Mouse (Mus musculus) cerebellum, postnatal 25 days (tissue): ENCODE results near the gene Apex1.
"Not testable (repeated sequence)": the region's sequence is repeated elsewhere in the genome, so short reads cannot be mapped to it uniquely, and the experiment has no call there.

Experiments used
- DNase-seq, 2 experiments: peaks; one replicate each; pipeline ENCODE4 v3.0.0; 2021; ENCODE audit warnings: mixed read lengths in 2 of 2

Gene Apex1

DNA sequence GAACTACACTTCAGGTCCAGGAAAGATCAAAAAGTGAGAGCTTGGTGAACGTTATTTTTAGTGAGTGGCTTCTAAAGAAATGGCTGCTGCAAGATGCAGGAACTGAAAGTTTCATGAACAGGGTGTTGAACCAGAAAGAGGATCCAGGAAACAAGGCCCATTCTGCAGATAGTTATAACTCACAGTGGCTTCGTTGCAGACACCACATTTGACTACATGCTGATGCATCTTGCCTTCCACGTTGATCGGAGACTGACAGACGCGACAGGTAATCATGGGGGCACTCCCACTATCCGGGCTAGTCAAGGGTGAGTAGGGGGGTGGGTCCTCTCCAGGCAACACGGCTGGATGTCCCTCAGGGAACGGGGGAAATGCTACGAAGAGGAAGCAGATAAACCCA, 5.2 kb downstream of the Apex1 start:
- no peak for DNase-seq

DNA sequence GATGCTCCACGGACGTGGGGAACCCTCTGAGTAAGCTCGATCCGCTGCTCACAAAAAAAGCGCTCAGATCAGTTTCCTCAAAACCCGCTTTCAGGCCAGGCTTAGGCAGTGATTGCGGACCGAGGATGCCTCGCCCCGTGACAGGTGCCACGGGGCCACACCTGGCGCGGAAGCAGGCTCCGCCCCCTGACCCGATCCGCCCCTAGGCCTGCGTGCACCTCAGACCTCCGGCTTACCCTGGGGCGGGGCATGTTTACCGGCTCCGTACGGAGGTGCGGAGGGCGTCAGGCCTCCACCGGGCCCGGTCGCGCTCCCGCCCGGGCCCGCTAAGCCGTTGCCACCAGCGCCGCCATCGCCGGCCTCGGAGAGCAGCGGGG, 5.6 kb downstream of the Apex1 start:
- DNase-seq, result peak in 1 of 2 experiments; percentile 85

DNA sequence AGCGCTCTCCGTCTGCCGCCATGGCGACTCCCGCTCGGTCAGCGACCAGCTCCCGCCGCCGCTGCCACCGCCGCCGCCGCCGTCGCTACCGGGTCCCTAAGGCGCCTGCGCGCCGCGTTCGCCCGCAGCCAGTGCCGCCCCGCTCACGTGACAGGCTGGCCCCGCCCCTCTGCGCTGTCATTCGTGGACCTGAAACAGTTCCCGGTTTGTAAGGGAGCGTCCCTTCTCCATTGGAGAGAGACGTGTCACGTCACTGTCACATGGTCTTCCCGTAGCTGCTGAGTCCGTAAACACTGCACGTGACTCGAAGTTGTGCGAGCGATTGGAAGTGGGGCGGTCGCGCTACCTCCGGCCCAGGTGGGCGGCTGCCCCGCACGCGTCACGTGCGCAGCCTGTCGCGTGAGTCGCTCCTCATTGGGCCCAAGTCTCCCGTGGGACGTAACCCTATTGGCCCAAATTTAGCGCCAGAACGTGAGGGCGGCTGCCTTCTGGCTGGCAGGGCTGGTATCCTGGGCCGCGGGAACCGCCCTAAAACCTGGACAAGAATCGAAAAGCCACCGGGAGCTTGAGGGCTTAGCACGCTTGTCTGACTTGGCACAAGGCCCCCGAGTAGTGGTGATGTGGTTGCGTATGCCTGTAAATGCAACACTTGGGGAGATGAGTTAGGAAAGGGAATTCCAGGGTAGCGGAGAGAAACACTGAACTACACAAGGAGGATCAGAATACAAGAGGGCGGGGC, 6.2 kb downstream of the Apex1 start, which contains the start of the genes Pip4p1 and Pnp:
Pip4p1 (minus strand) TSS at position 103 of the 739 bp plus-strand sequence.
Pnp (plus strand) TSS at position 329 of the 739 bp plus-strand sequence.
- peak; percentile 99 to 100 for DNase-seq

DNA sequence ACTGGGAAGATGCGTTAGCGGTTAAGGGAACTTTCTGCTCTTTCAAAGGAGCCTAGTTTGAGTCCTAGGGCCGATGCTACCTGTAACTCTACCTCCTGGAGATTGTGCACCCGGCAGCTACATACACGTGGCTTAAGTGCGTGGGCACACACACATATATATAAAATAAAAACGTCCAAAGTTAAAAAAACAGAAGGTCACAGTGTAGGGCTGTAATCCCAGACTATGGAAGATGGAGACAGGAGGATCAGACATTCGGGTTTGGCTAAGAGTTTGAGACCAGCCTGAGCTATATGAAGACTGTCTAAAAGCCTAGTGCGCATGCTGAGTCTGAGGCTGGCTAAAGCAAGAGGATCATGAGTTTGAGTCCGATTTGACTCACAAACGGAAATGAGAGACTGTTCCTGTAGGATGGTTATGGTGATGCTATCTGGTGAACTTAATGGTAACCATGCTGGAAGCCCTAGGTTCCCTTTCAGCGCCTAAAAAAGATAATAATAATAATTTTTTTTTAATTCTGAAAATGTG, 6.8 kb downstream of the Apex1 start:
- DNase-seq, result no peak

DNA sequence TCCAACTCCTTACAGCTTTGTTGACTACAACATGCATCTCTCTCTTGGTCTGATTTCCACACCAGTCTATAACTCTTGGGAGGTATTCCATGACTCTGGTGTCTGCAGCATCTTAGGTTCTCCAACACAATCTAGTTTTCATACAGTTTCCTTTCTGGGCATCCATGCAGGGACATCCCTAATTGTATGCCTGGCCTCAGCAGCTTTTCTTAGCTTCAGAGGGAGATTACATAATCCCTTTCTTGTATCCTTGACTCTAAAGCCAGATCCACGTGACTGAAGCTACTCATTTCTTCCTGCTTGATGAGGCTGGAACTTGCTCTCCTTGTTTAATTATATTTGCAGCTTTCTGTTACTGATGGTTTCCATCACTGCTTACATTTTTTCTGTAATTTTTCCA, 11.9 kb downstream of the Apex1 start:
- DNase-seq, result no peak

DNA sequence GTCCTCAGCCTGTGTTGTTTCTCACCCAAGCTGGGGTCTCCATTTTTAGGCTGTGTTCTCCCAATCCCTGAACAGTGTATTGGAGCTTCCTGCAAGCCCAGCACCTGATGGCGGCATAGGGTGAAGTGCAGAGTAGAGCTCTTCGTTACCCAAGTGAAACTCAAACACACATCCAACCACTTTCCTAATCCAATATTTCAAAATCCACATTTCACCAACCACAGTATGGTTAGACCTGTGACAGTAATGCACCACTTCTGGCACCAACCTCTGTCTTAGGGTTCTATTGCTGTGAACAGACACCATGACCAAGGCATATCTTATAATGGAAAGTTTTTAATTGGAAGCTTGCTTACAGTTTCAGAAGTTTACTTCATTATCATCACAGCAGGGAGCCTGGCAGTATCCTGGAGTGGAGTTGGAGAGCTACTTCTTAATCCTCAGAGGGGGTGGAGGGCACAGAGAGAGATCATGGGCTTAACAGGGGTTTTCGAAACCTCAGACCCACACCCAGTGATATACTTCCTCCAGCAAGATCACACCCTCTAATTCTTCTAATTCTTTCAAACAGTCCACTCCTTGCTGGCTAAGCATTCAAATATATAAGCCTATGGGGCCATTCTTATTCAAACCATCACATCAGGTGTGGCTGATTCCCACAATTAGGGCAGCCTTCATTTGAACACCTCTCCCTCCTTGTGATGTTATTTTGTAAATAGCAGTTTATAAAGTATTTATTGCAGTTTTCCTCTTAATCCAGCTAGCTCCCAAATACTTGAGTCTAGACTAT, 13.5 kb downstream of the Apex1 start:
- no peak for DNase-seq

DNA sequence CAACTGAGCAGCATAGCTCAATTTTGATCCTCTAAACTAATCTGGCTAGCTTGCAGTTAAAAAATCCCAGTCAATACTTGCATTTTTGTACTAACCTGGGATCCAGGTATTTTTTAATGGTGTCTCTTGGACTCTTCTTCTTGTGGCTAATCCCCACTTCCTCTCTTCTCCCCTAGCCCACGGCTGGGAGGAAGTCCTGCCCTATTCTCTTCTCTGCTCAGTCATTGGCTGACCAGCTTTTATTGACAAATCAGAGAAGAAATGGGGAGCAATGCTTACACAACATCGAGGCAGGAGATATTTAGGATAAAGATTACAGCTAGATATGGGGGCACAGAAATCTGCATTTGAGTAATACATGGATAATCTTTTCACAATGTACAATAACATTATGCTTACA, 14.2 kb downstream of the Apex1 start:
- DNase-seq, result no peak

DNA sequence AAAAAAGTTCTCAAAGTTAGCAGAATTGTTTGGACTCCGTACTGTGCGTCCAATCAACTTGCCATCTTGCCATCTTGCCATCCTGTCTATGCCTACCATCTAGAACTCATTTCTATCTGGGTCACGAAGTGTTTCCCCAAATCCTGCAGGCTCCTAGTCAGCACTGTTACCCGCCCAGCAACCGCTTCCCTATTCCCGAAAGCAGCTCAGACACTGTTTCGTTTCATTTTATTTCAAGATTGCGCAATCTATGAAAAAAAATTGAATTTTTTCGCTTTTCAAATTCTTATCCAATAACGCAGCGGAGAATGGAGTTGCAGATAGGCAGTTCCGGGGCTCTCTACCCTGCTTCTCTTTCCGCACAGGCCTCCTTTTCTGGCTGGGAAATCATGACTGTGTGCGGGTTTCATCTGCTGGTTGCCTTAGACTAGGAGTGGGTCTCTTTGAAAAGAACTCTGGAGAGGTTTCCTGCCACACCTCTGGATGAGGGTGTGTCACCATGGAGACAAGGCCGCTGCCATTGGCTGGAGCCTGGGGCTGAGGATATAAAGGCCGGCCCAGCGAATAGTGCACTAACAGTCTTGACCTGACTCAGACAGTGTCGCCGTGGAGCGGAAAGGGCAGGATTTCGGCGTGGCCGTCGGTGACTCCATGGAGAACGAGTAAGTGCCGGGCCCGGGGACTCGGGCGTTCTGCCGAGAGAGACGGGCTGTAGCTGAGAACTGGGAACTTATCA, 19.3 kb downstream of the Apex1 start, which contains the start of gene Gm49342:
Gm49342 (plus strand) TSS at position 586 of the 736 bp plus-strand sequence.
- peak; percentile 93 to 95 for DNase-seq

DNA sequence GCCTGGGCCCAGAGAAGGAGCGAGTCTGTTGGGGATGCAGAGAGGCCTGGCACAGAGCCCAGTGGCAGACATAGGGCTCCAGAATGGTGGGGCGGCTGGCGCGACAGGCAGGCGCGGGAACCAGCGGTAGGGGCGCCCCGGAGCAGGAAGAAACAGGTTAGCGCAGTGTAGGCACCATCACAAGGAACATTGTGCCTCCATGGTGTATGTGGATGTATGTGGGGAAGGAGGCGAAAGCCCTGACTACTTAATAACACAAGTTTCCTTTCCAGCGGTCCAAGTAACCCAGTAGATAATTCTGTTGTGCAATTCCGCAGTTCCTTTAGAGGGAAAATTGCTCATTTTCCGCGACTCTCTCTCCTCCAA, 19.9 kb downstream of the Apex1 start:
- DNase-seq, result not testable (repeated sequence)

DNA sequence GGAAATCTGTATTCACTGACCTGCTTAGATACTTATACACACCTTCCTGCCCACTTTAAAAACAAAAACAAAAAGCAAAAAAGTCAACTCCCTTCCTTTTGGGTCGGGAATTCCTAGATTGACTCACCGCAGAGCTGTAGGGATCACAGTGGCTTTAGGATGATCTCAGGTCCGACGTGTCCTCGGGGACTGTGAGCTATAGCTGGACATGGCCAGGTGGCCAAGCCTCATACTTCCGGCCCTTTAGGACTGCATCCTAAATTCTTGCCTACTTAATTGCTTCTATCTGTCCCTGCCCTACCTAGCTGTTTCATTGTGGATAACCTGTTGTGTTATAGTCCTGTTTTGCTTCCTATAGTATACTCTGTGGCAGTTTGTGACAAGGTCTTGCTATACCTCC, 20.3 kb downstream of the Apex1 start:
- DNase-seq, result not testable (repeated sequence)

DNA sequence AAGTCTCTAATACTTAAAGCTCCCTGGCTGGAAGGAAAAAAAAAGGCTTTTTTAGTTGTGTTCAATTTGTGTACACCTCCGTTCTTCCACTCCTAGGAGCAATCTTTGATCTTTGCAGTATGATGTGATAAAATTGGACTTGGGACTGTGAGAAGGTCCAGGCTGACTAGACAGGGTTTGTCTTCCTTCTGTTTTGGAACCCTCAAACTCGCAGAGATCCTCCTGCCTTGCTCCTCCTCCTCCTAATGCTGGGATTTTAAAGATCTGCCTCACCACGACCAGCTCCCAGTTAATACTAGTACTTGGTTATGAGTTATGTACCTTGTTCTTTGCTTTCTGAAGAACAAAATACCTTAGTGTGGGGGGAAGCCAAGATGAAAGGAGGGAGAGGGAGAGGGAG, 20.8 kb downstream of the Apex1 start:
- DNase-seq, result not testable (repeated sequence)

DNA sequence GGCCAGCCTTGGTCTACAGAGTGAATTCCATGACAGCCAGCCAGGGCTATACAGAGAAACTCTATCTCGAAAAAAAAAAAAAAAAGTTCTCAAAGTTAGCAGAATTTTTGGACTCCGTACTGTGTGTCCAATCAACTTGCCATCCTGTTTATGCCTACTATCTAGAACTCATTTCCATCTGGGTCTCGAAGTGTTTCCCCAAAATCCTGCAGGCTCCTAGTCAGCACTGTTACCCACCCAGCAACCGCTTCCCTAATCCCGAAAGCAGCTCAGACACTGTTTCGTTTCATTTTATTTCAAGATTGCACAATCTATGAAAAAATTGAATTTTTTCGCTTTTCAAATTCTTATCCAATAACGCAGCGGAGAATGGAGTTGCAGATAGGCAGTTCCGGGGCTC, 30.7 kb downstream of the Apex1 start:
- DNase-seq, result no peak

DNA sequence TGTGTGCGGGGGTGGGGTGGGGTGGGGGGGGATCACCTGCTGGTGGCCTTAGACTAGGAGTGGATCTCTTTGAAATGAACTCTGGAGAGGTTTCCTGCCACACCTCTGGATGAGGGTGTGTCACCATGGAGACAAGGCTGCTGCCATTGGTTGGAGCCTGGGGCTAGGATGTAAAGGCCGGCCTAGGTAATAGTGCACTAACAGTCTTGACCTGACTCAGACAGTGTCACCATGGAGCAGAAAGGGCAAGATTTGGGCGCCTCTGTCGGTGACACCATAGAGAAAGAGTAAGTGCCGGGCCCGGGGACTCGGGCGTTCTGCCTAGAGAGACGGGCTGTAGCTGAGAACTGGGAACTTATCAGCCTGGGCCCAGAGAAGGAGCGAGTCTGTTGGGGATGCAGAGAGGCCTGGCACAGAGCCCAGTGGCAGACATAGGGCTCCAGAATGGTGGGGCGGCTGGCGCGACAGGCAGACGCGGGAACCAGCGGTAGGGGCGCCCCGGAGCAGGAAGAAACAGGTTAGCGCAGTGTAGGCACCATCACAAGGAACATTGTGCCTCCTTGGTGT, 31.3 kb downstream of the Apex1 start, which contains the start of gene Pnp2:
Pnp2 (plus strand) TSS at position 51 of the 567 bp plus-strand sequence.
- peak; percentile 60 to 73 for DNase-seq

DNA sequence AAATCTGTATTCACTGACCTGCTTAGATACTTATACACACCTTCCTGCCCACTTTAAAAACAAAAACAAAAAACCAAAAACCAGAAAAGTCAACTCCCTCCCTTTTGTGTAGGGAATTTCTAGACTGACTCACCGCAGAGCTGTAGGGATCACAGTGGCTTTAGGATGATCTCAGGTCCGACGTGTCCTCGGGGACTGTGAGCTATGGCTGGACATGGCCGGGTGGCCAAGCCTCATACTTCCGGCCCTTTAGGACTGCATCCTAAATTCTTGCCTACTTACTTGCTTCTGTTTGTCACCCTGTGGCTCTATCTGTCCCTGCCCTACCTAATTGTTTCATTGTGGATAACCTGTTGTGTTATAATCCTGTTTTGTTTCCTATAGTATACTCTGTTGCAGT, 32.0 kb downstream of the Apex1 start:
- not testable (repeated sequence) for DNase-seq

DNA sequence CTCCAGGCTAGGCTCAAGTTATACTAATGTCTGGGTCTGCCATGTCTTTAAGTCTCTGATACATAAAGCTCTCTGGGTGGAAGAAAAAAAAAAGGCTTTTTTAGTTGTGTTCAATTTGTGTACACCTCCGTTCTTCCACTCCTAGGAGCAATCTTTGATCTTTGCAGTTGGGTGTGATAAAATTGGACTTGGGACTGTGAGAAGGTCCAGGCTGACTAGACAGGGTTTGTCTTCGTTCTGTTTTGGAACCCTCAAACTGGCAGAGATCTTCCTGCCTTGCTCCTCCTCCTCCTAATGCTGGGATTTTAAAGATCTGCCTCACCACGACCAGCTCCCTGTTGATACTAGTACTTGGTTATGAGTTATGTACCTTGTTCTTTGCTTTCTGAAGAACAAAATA, 32.4 kb downstream of the Apex1 start:
- not testable (repeated sequence) for DNase-seq

DNA sequence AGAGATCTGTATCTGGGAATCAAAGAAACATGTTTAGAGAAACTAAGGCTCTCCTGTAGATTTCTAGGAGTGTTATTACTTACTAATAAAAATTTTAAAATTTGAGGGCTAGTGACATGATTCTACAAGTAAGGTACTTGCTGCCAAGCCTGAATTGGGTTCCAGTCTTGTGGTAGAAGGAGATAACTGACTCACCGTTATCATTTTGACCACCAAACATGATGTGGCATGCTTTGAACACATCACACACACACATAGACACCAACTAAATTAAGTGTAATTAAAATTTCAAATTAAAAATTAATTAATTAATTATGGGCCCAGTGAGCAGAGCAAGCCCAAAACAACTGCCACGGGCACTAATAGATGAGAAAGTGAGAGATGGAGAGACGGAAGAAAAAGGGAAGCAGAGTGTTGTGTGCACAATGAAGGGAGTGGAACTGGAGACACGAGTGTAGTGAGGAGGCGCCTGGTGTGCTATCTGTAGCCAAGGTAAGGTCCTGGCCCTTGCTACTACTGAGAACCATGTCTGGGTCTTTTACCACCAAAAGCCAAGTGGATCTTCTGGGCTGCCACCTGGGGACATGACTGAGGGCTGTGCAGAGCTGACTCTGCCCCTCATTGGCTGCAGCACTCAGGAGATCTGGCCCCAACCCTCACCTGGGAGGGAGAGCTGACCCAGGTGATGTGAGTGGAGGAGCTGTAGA, 33.7 kb downstream of the Apex1 start:
- not testable (repeated sequence) for DNase-seq

DNA sequence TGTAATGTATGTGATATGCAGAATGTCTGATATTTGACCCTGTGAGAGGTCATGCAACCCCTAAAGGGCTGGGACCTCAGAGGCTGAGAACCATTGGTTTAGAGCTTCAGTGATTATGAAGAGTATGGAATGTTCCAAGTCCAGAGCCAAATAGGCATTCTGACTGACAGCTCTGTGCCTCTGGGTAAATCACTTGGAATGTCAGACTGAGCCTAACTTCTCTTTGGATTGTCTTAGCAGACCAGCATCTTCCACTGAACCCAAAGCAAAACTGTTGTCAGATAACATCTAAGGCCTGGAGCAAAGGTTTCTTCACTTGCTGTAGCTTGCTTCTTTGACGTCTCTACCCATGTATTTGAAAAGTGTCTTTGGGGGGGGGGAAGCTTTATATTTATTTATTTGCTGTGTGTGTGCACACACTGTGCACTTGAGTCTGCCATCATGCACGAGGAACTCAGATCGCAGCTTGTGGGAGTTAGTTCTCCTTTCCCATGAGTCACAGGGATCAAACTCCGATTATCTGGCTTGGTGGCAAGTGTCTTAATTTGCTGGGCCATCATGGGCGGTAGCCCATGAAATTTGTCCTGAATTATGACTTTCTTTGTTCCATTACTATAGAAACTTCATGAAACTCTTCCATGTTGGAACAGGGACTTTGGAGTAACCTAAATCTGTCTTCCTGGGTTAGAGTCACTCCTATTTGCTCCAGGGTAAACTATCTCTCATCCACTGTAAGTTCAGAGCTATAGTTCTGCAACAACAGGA, 43.6 kb downstream of the Apex1 start:
- DNase-seq, result no peak

DNA sequence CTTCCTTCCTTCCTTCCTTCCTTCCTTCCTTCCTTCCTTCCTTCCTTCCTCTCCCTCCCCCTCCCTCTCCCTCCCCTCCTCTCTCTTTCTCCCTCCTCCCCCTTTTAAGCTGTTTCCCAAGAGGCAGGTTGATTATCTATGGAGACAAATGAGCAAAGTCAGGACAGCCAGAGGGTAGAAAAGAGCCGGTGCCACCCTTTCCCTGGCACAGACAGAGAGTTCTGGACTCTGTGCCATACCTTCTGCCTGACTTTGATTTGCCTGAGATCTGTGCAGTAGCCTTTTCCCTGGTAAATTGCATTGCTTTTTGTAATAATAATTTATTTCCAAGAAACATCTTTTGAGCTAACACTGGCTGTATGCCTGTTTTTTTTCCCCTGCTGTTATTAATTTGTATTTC, 44.3 kb downstream of the Apex1 start:
- no peak for DNase-seq

DNA sequence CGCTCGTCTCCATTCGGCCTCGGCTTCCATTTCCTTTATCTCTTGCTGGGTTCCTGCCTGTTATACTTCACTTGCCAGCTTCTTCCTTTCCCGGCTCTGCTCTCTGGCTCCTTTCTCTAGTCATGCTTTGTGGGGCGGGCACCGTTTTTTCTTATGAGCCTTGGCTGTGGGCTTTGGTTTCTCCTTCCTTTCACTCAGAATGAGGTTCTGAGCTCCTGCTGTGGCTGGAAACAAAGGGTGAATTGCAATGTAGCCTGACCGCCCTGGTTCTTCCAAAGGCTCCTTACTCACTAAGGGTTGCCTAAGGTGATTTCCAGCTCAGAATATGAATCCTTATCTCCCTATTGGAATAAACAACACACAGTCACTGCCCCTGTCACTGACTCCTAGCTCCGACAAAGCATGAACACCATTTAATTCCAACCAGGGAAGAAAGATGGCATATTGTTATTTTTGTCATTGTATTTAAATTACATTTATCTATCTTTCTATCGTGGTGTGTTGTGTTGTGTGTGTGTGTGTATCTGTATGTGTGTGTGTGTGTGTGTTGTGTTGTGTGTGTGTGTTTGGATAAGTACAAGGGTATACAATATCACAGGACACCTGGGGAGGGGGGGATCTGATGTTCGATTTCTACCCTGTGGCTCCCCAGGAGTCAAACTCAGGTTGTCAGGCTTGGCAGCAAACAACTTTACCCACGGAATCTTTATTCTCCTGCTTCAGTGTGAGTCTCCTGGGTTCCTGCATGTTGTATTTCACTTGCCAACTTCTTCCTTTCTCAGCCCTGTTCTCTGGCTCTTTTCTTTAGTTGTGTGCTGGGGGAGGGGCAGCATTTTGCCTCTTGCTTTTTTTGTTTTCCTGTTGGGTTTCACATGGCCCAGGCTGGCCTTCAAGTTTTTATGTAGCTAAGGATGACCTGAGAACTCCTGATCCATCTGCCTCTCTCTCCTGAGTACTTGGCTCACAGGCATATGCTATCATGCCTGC, 45.1 kb downstream of the Apex1 start:
- DNase-seq, result peak; percentile 30 to 52

DNA sequence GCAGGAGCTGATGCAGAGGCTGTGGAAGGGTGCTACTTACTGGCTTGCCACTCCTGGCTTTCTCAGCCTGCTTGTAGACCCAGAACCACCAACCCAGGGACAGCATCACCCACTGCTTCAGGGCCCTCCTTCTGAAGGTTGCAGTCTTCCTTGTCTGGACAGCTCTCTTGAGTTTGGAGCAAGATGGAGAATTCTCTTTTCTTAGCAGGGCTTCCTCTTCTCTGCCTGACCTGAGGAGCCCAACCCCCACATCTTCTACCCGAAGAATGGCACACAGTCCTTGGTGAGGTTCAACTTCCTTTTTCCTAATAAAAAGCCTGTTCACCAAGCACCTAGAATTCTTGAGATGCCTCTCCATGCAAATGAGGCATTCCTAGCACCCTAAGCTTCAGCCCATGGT, 46.1 kb downstream of the Apex1 start:
- DNase-seq, result no peak
